Mouse (Mus musculus): Measurements from ENCODE around the gene Csnk1d. TPM values are rescaled to one million over a fixed set of nuclear protein-coding genes. Genes with fewer than 3 reads are reported as not detected.
A peak's percentile ranks its signal among the peaks of the same experiment; 100 is the strongest.

The Csnk1d gene
- total RNA-seq, 2 experiments from 2014 or later = 67.8 to 77.3 TPM

DNA sequence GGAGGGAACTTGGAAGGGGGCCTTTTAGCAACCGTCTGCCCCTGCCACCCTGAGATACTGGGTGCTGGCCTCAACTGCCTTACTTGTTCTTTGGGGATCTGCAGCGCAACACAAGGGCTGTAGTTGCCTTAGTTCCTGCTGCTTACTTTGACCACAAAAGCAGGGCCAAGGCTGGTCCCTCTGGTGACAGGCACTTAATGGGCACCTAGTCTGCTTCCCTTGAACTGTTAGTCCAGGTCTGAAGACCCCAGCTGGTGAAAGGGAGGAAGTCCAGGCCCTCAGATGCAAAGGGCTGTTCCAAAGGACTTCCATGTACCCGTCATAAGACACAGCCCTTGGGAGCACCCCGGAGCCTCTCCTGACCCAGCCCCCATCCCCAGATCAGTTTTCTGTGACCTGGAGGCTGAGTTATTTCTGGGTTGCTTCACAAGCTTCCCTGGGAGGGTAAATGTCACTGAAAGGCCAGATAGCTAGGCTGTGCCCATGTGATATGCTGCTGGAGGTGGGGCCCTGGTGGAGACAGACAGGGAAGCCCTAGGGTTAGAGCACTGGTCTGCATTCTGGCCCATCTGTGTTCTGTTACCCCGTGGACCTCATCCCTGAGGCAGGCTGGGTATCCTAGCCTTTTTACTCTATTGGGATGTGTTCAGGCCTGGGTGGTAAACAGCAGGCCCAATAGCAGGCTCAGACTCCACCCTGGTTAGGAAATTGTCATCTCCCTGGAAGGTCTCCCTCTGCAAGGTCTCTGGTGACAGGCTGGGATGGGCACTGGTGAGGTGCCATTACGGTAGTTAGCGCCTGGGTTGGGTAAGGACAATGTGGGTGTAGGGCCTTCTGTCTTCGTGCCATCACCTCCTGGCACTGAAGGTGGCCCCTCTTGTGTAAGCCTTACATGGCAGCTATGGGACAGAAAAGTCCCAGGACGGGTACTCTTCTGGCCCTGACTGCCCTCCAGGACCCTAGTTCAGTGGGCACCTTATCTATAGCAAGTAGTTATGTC is 39.1 kb downstream of the Csnk1d start:
- DNase-seq = no peak

GRCm38 (mm10) chr11:120951237-120951636 is 39.9 kb downstream of the Csnk1d start:
- no peak for DNase-seq

DNA sequence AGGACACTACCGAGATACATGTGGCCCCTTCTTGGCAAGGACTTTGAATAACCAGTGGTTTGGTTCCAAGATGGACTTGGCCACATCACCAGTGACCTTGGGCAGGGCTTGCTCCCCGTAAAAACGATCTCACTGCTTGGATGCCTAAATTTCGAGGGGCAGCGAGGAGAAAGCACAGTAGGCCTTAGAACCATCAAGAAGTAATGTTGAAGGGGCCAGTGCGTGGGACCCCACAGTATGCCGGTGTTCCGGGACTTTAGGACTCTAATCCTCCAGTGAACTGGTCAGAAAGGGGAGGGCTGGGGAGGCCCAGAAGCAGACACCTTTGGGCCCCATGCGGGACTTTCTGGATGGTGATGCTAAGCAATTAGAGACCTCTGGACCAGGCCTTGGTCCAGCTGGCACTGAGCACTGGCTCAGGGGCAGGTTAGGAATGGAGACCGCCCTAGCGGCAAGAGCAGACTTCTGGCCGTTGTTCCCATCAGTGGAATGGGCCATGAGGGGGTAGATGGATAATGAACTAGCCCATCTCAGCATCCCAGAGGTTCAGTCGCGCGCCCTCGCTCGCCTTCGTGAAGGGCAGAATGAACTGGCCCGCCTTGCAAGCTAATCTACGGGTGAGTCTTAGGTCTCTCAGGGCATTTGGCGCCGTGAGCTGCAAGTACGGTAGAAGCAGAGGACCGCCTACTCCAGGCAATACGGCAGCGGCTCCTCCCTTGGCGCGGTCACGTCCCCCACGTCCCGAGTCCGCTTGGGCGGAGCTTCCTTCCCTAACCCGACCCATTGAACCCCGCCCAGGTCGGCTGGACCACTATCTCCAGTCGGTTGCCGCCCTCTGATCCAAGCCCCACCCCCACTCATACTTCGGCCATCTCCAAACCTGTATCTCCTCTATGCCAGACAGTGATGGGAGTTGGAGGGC is 40.6 kb downstream of the Csnk1d start:
- DNase-seq = peak; percentile 88

DNA sequence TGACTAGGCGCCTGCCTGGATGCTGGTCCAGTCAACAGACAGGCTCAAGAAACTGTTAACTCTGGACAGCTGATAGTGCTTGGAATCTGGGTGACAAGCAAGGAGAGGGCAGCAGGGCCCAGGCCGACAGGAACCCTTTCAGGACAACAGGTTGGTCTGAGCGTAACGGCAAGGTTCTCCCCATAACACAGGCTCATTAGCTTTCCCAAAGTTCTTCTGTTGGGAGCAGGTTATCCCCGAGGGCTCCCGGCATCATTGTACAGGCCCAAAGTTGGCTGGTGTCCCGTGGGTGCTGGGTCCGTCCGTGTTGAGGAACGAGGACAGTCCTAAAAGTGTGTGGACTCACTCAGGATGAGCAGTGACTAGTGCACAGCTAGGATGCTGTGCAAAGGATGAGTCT is 41.3 kb downstream of the Csnk1d start:
- DNase-seq = peak; percentile 36

- peak; percentile 77 for DNase-seq
Measured at GRCm38 (mm10) chr11:120948861-120949851, 42.0 kb downstream of the Csnk1d start.

DNA sequence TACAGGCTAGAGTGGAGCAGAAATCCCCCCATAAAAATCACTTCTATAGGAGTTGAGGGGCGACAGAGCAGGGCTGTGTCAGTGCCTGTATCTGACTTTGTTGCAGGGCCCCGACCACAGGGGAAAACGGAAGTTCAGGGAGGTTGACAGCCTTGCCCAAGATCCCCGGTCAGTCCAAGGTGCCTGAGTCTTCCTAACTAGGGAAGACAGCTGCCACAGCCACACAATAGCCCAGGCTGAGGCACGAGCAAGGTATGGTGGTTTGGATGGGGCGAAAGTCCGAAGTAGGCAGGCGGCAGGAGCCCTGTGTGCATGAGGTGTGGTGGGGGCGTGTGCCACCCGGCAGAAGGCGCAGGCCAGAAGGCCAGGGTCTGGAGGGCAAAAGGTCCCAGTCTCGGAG is 42.8 kb downstream of the Csnk1d start, which contains the start of gene Slc16a3:
TSS of gene Slc16a3 (plus strand) at position 153 of the 400 bp plus-strand sequence.
- no peak for DNase-seq

GRCm38 (mm10) chr11:120945926-120946325 is 45.2 kb downstream of the Csnk1d start:
- no peak for DNase-seq

DNA sequence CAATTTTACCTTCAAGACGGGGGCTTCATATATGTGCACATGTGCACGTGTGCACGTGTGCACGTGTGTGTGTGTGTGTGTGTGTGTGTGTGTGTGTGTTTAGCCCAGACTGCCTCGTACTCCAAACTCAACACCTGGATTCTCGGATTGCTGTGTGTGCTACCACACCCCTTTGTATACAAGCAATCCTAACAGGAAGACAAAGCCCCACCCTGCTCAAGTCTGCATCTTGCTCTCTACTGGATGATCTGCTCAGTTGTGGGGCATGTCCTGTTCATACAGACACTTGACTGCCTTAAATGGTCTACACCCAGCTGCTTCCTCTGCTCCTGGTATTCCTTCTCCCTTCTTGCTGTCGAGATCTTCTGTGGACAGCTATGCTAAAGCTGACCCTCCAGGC is 45.9 kb downstream of the Csnk1d start:
- DNase-seq = no peak

DNA sequence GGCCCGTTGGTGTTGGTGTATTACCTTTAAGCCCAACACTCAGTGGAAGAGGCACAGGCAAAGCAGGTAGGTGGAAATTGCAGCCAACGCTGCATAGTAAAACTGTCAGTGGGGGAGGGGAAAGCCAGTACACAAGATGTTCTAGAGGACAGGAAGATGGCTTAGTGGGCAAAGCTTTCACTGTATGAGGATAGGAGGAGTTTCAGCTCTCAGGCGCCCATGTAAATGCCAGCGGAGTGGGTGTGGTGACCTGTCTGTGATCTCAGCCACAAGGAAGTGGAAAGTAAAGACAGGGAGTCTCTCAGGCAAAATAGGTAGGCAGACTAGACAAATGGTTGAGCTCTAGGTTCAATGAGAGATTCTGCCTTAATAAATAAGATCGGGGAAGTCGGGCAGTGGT is 50.2 kb downstream of the Csnk1d start:
- no peak for DNase-seq

DNA sequence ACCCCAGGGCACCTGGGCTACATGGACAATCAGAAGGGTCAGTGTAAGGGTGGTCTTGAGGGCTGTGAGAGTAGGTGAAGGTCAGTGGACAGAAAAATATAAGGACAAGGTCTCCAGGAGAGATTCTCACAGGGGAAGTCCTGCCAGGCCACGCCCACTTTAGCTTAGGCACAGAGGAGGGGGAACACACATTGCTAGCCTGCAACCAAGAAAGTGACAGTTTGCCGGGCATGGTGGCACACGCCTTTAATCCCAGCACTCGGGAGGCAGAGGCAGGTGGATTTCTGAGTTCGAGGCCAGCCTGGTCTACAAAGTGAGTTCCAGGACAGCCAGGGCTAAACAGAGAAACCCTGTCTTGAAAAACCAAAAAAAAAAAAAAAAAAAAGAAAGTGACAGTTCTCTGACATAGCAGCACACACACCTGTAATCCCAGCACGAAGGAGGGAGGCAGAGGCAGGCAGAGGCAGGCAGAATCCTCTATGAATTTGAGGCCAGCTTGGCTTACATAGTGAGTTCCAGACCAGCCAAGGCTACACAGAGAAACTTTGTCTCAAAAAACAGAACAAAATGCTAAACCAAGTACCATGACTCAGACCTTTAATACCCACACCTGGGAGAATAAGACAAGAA is 51.3 kb downstream of the Csnk1d start:
- DNase-seq = no peak

GRCm38 (mm10) chr11:120938795-120939194 is 52.3 kb downstream of the Csnk1d start:
- no peak for DNase-seq

- no peak for DNase-seq
Measured at GRCm38 (mm10) chr11:120937976-120938375, 53.2 kb downstream of the Csnk1d start.

DNA sequence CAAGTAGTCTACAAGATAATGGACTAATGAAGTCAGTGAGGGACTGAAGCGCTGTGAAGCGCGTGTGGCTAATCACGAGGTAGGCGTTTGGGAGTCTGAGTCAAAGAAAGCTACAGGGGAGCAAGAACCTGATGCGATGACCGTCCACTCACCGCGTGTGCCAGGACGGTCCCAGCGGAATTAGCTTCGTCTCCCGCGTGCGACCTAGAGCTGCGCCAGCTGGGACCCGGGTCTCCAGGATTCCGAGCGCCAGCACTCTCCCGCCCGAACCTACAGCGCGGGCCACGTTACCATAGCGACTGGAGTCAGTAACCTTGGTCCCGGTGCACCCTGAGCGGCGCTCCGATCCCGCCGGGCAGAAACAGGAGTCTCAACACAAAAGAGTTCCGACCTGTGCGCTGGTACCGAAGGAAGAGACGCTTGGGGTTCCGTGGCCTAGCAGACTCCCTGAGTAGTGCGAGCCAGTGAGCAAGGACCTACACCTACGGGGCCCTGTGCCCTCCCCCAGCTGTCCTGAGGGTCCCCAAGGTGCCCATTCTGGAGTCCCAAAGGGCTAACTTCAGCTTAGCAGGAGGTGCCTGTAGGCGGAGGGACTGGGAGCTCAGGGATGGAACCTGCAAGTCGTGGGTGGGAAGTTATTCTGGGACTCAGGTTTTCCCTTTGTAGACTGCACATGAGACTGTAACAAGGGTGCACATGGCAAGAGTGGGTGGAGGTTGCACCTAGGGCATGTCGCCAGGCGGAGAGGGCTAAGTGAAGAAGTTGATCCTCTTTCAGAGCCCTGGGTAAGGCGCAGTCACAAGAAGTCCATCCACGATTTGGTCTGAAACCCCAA is 58.3 kb downstream of the Csnk1d start, which contains the start of gene Ccdc57:
TSS of gene Ccdc57 (minus strand) at position 309 of the 835 bp plus-strand sequence.
- peak; percentile 84 for DNase-seq

- DNase-seq = no peak
Measured at GRCm38 (mm10) chr11:120931479-120931878, 59.7 kb downstream of the Csnk1d start.

- no peak for DNase-seq
Measured at GRCm38 (mm10) chr11:120928468-120928867, 62.7 kb downstream of the Csnk1d start.

DNA sequence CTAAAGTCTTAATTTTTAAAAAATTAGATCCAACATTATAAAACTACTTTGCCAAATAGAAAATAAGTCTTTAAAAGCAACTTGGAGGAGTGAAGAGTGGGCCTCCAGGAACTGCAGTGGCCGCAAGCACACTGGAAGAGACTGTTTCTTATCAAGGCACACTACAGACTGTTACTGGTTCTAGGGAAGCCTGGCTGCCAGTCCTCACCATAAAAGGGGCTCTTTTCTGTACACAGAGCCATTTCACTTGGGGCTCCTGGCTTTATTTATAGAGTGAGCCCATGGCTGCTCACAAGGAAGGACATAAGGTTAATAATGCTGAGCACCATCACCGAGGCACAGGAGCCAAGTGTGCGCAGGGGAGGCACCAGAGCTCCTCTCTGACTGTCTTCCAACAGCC is 68.6 kb downstream of the Csnk1d start:
- DNase-seq = no peak

DNA sequence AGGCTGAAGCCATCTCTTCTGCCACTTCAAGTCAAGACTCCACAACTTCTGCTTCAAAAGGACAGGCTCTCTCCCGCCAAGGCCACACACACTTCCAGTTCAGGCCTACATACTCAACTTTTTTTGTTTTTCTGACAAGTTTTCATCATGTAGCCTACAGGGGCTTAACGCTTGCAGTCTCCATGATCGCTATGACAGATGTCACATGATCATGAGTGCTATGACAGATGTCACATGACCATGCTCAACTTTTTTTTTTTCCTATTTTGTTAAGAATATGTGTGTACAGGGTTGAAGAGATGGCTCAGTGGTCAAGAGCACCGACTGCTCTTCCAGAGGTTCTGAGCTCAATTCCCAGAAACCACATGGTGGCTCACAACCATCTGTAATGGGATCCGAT is 73.4 kb downstream of the Csnk1d start:
- no peak for DNase-seq

GRCm38 (mm10) chr11:120916477-120916876 is 74.7 kb downstream of the Csnk1d start:
- DNase-seq = no peak

- DNase-seq = no peak
Measured at GRCm38 (mm10) chr11:120913796-120914195, 77.3 kb downstream of the Csnk1d start.

Data from gastrocnemius, postnatal 10 days (tissue).